Mouse (Mus musculus): ENCODE results near the gene Olfml2b. TPM values are rescaled to one million over a fixed set of nuclear protein-coding genes. Genes with fewer than 3 reads are reported as not detected.

Gene Olfml2b
- polyA plus RNA-seq (2021; fragmentation: Nextera tagmentation), result 17.1 and 21.0 TPM in 2 replicates
- long read RNA-seq, experiment 1, transcript Olfml2b-201 (8 exons, 3,095 nt), result major isoform, 38 of 51 reads
- long read RNA-seq, experiment 1, partial matches to known transcripts, result 9 of 51 reads
- long read RNA-seq, experiment 1, other reads (novel, unspliced or antisense), result 4 of 51 reads
- long read RNA-seq, experiment 2, transcript Olfml2b-201 (8 exons, 3,095 nt), result major isoform, 141 of 170 reads
- long read RNA-seq, experiment 2, partial matches to known transcripts, result 13 of 170 reads
- long read RNA-seq, experiment 2, other reads (novel, unspliced or antisense), result 16 of 170 reads

GRCm38 (mm10) chr1:170644255-170645205 is at the start of gene Olfml2b:
Gene Olfml2b (plus strand): TSS chr1:170644532.

Other genes with a start within 250 kb of the Olfml2b start
- 67.2 and 82.8 TPM in 2 replicates for gene Nos1ap, start 54.7 kb upstream of the Olfml2b start, polyA plus RNA-seq (2021; fragmentation: Nextera tagmentation)
- gene Atf6, start 223.2 kb downstream of the Olfml2b start, polyA plus RNA-seq (2021; fragmentation: Nextera tagmentation), result 7.2 and 8.8 TPM in 2 replicates
- 0.53 and 0.65 TPM in 2 replicates for gene Gm26620, start 240.5 kb downstream of the Olfml2b start, polyA plus RNA-seq (2021; fragmentation: Nextera tagmentation)
- gene Dusp12, start 241.0 kb downstream of the Olfml2b start, polyA plus RNA-seq (2021; fragmentation: Nextera tagmentation), result 23.3 and 24.8 TPM in 2 replicates